ENCODE assay signal across 22 mouse cellular contexts in genomic region chr1:105589673-105590072, GRCm38 (mm10).
"Had no signal": no experiment of that assay in that cellular context is flagged by ENCODE, and none has a peak within 500 bp of the region (broad histone marks: within the 10 kb centered on the region; RNA-seq: fewer than 3 reads in every experiment).

No protein-coding gene starts in this region.

- H3K9ac ChIP-seq: intestine, embryonic 15.5 days; limb, embryonic 12.5 days; limb, embryonic 15.5 days; liver, embryonic 14.5 days; liver, postnatal 0 days; midbrain, embryonic 13.5 days; neural tube, embryonic 12.5 days had no signal

- DNase-seq: kidney, adult 11 months; kidney, adult 9 months; kidney, postnatal 14 days; kidney, postnatal 4 days; left cerebral cortex, postnatal 4 days; liver, postnatal 0 days; lung, postnatal 14 days; lung, postnatal 4 days; right cerebral cortex, adult 18-20 months; right cerebral cortex, postnatal 14 days; right cerebral cortex, postnatal 4 days; thymus, adult 2 months; thymus, postnatal 14 days; thymus, postnatal 4 days had no signal

- H3K27ac ChIP-seq: intestine, embryonic 15.5 days; limb, embryonic 12.5 days; limb, embryonic 15.5 days; liver, embryonic 14.5 days; midbrain, embryonic 13.5 days; neural tube, embryonic 12.5 days; stomach, postnatal 0 days had no signal

- H3K4me3 ChIP-seq: intestine, embryonic 15.5 days; limb, embryonic 12.5 days; limb, embryonic 15.5 days; midbrain, embryonic 13.5 days; neural tube, embryonic 12.5 days had no signal

- H3K36me3 ChIP-seq: neural tube, embryonic 12.5 days had no signal

- H3K9me3 ChIP-seq: intestine, embryonic 15.5 days; limb, embryonic 12.5 days; limb, embryonic 15.5 days; midbrain, embryonic 13.5 days; neural tube, embryonic 12.5 days had no signal

- H3K4me1 ChIP-seq: intestine, embryonic 15.5 days; limb, embryonic 12.5 days; limb, embryonic 15.5 days; midbrain, embryonic 13.5 days; neural tube, embryonic 12.5 days had no signal

- ATAC-seq: intestine, embryonic 15.5 days; liver, postnatal 0 days; midbrain, embryonic 13.5 days had no signal

- H3K27me3 ChIP-seq: intestine, embryonic 15.5 days; limb, embryonic 12.5 days; limb, embryonic 15.5 days; midbrain, embryonic 13.5 days; neural tube, embryonic 12.5 days had no signal

- H3K4me2 ChIP-seq: intestine, embryonic 15.5 days; limb, embryonic 12.5 days; limb, embryonic 15.5 days; liver, embryonic 11.5 days; midbrain, embryonic 13.5 days; neural tube, embryonic 12.5 days had no signal
